Mouse (Mus musculus): ENCODE data around the gene Rpn2. TPM values are rescaled to one million over a fixed set of nuclear protein-coding genes. Genes with fewer than 3 reads are reported as not detected.
A peak's percentile ranks its signal among the peaks of the same experiment; 100 is the strongest.

Gene Rpn2
- polyA plus RNA-seq, 1 experiment from 2014 or later: 284 TPM

GRCm38 (mm10) chr2:157341554-157342270 is 62.9 kb downstream of the Rpn2 start:
- no peak overlapping the region for H3K4me3 ChIP-seq
- H3K9me3 ChIP-seq (replicated peaks): no peaks in the 10 kb centered on the region
- H3K36me3 ChIP-seq: no peaks in the 10 kb centered on the region
- DNase-seq (ENCODE audit: low spot score): peak; percentile 94
- H3K27ac ChIP-seq: peak overlapping the region; percentile 85
- WGBS: 46% methylated on average over 11 of the region's 11 CpGs
- peaks cover 26% of the 10 kb centered on the region for H3K4me1 ChIP-seq
- H3K27me3 ChIP-seq (ENCODE audit: low read depth, poor library complexity, severe bottlenecking): 0 out of 2 replicates have a peak, but pooled peaks cover 3% of the 10 kb centered on the region

GRCm38 (mm10) chr2:157342328-157342926 is 63.6 kb downstream of the Rpn2 start:
- 71% methylated on average over 5 of the region's 5 CpGs for WGBS
- peak overlapping the region; percentile 85 for H3K27ac ChIP-seq

GRCm38 (mm10) chr2:157343337-157343736 is 64.5 kb downstream of the Rpn2 start:
- H3K27ac ChIP-seq: no peak overlapping the region
- 0 out of 2 replicates have a peak, but pooled peaks cover 3% of the 10 kb centered on the region for H3K27me3 ChIP-seq (ENCODE audit: low read depth, poor library complexity, severe bottlenecking)
- WGBS: 63% methylated on average over 6 of the region's 6 CpGs
- no peak for DNase-seq (ENCODE audit: low spot score)
- no peaks in the 10 kb centered on the region for H3K9me3 ChIP-seq (replicated peaks)
- no peaks in the 10 kb centered on the region for H3K36me3 ChIP-seq
- peaks cover 25% of the 10 kb centered on the region for H3K4me1 ChIP-seq
- H3K4me3 ChIP-seq: no peak overlapping the region

More at GRCm38 (mm10) chr2:157342328-157342926, 63.6 kb downstream of the Rpn2 start:
- H3K4me1 ChIP-seq: peaks cover 26% of the 10 kb centered on the region
- H3K36me3 ChIP-seq: no peaks in the 10 kb centered on the region
- H3K4me3 ChIP-seq: no peak overlapping the region
- DNase-seq (ENCODE audit: low spot score): no peak
- 0 out of 2 replicates have a peak, but pooled peaks cover 3% of the 10 kb centered on the region for H3K27me3 ChIP-seq (ENCODE audit: low read depth, poor library complexity, severe bottlenecking)
- H3K9me3 ChIP-seq (replicated peaks): no peaks in the 10 kb centered on the region

DNA sequence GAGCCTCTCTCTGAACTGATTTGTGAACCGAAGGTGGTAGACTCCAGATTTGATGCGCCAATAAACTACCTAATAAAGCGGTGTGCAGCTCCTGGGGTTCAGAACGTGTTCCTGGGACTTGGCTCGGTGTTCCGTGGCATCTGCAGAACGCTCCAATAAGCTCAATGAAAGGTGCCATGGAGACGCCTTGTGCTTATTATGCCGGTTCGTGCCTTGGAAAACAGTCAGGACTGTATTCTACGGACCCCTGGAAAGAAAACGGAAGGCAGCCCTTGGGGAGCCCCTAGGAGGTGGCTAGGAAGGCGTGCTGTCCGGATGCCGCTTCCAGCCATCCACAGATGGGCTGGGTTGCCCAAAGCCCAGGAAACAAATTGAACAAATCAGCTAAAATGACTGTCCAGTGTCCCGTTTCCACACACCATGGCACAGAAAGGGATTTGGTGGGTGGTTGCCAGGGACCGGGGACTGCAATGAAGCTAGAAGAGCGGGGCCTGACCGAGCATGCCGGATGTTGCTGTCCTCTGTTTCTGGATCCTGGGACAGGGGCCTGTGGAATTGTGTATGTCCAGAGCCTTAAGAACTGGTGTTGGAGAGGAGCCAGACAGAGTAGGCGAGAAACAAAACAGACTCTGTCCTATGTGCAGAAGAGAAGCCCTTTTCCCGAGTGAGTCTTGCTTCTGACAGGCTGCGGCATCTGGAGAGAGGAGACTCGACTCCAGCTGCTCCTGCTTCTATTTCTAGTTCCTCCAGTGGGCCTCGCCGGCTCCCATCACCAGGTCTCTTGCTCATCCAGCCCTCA is 68.7 kb downstream of the Rpn2 start, which contains the start of gene Ghrh:
Gene Ghrh, minus strand, starts transcription at position 146 of the 799 bp plus-strand sequence.
- DNase-seq (ENCODE audit: low spot score): no peak

DNA sequence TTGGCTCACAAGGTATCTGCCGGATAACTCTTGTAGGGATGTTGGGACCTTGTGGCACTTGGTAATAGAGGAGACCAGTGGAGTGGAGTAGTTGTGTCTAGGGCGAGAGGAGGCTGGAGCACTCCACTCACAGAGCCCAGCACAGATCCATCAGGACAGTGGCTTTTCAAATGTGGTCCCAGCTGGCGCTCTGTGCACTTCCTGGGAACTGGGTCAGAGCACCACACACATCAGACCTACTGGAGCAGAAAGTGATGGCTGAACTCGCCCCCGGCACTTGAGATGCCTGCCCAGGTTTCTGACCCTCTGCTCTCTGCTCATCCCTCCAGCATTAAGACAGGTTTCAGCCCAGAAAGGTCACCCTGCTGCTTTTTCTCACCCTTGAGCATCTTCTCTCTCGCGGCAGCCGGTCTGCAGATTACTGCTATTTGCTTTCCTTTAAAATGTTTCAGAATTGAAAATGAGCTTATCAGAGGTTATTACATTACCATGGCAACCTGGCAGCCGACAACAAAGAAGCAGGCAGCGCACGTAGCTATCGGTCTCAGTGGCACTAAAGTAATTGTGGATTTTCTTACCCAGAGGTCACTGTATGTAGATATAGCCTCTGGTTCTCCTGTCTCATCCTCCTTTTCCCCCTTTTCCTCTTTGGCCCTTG is 70.4 kb downstream of the Rpn2 start:
- H3K4me1 ChIP-seq: peaks cover 15% of the 10 kb centered on the region
- no peak for DNase-seq (ENCODE audit: low spot score)
- no peaks in the 10 kb centered on the region for H3K9me3 ChIP-seq (replicated peaks)
- H3K27ac ChIP-seq: no peak overlapping the region
- WGBS: 76% methylated on average over 12 of the region's 12 CpGs
- no peaks in the 10 kb centered on the region for H3K27me3 ChIP-seq (ENCODE audit: low read depth, poor library complexity, severe bottlenecking)
- no peak overlapping the region for H3K4me3 ChIP-seq
- no peaks in the 10 kb centered on the region for H3K36me3 ChIP-seq

More for the DNA sequence above, 68.7 kb downstream of the Rpn2 start, which contains the start of gene Ghrh:
- peak within 1 kb of the TSS; percentile 53; the same call in 1 of the 2 replicates for H3K27ac ChIP-seq
- H3K36me3 ChIP-seq: no peaks in the 10 kb centered on the region
- H3K4me3 ChIP-seq: no peak within 1 kb of the TSS
- no peaks in the 10 kb centered on the region for H3K9me3 ChIP-seq (replicated peaks)
- H3K27me3 ChIP-seq (ENCODE audit: low read depth, poor library complexity, severe bottlenecking): no peaks in the 10 kb centered on the region
- peaks cover 4% of the 10 kb centered on the region; the same call in 1 of the 2 replicates for H3K4me1 ChIP-seq
- 86% methylated on average over 26 of the region's 26 CpGs for WGBS

DNA sequence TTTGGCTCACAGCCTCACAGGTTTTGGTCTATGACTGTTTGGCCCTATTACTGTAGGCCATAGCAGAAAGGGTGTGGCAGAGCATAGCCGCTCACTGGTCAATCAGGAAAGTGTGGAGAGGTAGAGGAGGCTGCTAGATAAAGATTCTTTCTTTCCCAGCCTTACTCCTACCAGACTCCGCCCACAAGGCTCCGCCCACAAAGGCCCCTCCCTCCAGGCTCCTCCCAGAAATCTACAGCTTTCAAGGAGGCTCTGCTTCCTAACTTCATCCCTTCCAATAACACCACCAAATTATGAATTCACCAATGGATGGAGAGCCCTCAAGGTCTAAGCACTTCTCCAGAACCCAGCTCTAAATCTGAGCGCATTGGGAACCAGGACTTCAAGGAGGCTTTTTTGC is 74.4 kb downstream of the Rpn2 start:
- WGBS: 66% methylated on average over 4 of the region's 4 CpGs
- peaks cover 14% of the 10 kb centered on the region for H3K4me1 ChIP-seq
- no peaks in the 10 kb centered on the region for H3K36me3 ChIP-seq
- H3K27ac ChIP-seq: no peak overlapping the region
- DNase-seq (ENCODE audit: low spot score): no peak
- H3K9me3 ChIP-seq (replicated peaks): no peaks in the 10 kb centered on the region
- no peaks in the 10 kb centered on the region for H3K27me3 ChIP-seq (ENCODE audit: low read depth, poor library complexity, severe bottlenecking)
- no peak overlapping the region for H3K4me3 ChIP-seq

- Histone ChIP-seq H3K4me1 (peaks cover 14% of the 10 kb centered on the region), H3K4me3 (no peak overlapping the region), H3K27ac (peak overlapping the region; percentile 47; the same call in 1 of the 2 replicates), H3K36me3 (no peaks in the 10 kb centered on the region), H3K9me3 (replicated peaks) (no peaks in the 10 kb centered on the region), H3K27me3 (ENCODE audit: low read depth, poor library complexity, severe bottlenecking) (no peaks in the 10 kb centered on the region)
- no peak for DNase-seq (ENCODE audit: low spot score)
- 60% methylated on average over 3 of the region's 3 CpGs for WGBS
Observed at GRCm38 (mm10) chr2:157354106-157354505, 75.3 kb downstream of the Rpn2 start.

DNA sequence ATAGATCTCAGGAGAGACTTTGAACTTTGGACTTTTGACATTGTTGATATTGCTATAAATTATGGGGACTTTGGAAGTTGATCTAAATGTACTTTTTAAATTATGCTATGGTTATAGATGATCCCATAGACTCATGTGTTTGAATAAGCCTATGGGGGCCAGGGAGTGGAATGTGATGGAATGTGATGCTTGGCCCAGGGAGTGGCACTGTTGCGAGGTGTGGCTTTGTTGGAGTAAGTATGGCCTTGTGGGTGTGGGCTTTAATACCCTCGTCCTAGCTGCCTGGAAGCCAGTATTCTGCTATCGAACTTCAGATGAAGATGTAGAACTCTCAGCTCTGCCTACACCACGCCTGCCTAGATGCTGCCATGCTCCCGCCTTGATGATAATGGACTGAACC is 81.2 kb downstream of the Rpn2 start:
- Histone ChIP-seq H3K9me3 (replicated peaks) (no peaks in the 10 kb centered on the region), H3K27me3 (ENCODE audit: low read depth, poor library complexity, severe bottlenecking) (no peaks in the 10 kb centered on the region), H3K4me1 (no peaks in the 10 kb centered on the region; the same call in 1 of the 2 replicates), H3K36me3 (no peaks in the 10 kb centered on the region), H3K4me3 (no peak overlapping the region), H3K27ac (no peak overlapping the region)
- WGBS: 89% methylated on average over 5 of the region's 5 CpGs
- DNase-seq (ENCODE audit: low spot score): no peak

GRCm38 (mm10) chr2:157363031-157363430 is 84.2 kb downstream of the Rpn2 start:
- no peaks in the 10 kb centered on the region for H3K9me3 ChIP-seq (replicated peaks)
- H3K36me3 ChIP-seq: no peaks in the 10 kb centered on the region
- no peak overlapping the region for H3K27ac ChIP-seq
- no peak overlapping the region for H3K4me3 ChIP-seq
- H3K27me3 ChIP-seq (ENCODE audit: low read depth, poor library complexity, severe bottlenecking): no peaks in the 10 kb centered on the region
- DNase-seq (ENCODE audit: low spot score): no peak
- WGBS: 80% methylated on average over 3 of the region's 3 CpGs
- H3K4me1 ChIP-seq: peaks cover 7% of the 10 kb centered on the region

- Histone ChIP-seq H3K27ac (peak overlapping the region; percentile 96), H3K27me3 (ENCODE audit: low read depth, poor library complexity, severe bottlenecking) (no peaks in the 10 kb centered on the region), H3K9me3 (replicated peaks) (no peaks in the 10 kb centered on the region), H3K4me3 (peak overlapping the region; percentile 97), H3K4me1 (peaks cover 16% of the 10 kb centered on the region), H3K36me3 (peaks cover 8% of the 10 kb centered on the region)
- DNase-seq (ENCODE audit: low spot score): no peak
- 88% methylated on average over 9 of the region's 9 CpGs for WGBS
Observed at GRCm38 (mm10) chr2:157366762-157367161, 87.9 kb downstream of the Rpn2 start.

GRCm38 (mm10) chr2:157367184-157367893 is 88.5 kb downstream of the Rpn2 start, which contains the start of gene Manbal:
TSS of gene Manbal (plus strand) at chr2:157367594.
- no peaks in the 10 kb centered on the region for H3K9me3 ChIP-seq (replicated peaks)
- H3K36me3 ChIP-seq: peaks cover 10% of the 10 kb centered on the region
- H3K4me1 ChIP-seq: peaks cover 16% of the 10 kb centered on the region
- H3K4me3 ChIP-seq: peak within 1 kb of the TSS; percentile 97
- WGBS: 5% methylated on average over 42 of the region's 42 CpGs
- no peaks in the 10 kb centered on the region for H3K27me3 ChIP-seq (ENCODE audit: low read depth, poor library complexity, severe bottlenecking)
- peak within 1 kb of the TSS; percentile 96 for H3K27ac ChIP-seq
- peak; percentile 97 for DNase-seq (ENCODE audit: low spot score)

- peak overlapping the region; percentile 96 for H3K27ac ChIP-seq
- no peak for DNase-seq (ENCODE audit: low spot score)
- H3K9me3 ChIP-seq (replicated peaks): no peaks in the 10 kb centered on the region
- peaks cover 13% of the 10 kb centered on the region for H3K36me3 ChIP-seq
- H3K27me3 ChIP-seq (ENCODE audit: low read depth, poor library complexity, severe bottlenecking): no peaks in the 10 kb centered on the region
- WGBS: 6% methylated on average over 13 of the region's 13 CpGs
- peak overlapping the region; percentile 97 for H3K4me3 ChIP-seq
- peaks cover 16% of the 10 kb centered on the region for H3K4me1 ChIP-seq
Observed at GRCm38 (mm10) chr2:157367991-157368390, 89.2 kb downstream of the Rpn2 start.

Measured in limb, embryonic 10.5 days (tissue).